Mouse (Mus musculus) erythroblast, embryonic 14.5 days (primary cell): ENCODE measurements at regions not wholly inside any gene's neighbourhood (a gene's known extent, or its start where the extent isn't known, plus 50 kb on each side); places are given as distances from the start of the nearest gene placed in this dataset.
A peak's percentile ranks its signal among the peaks of the same experiment; 100 is the strongest.
"Not testable (repeated sequence)": the region's sequence is repeated elsewhere in the genome, so short reads cannot be mapped to it uniquely, and the experiment has no call there.

ENCODE experiments used
- H3K27me3 ChIP-seq: 2 replicates; pipeline ENCODE4 v1.6.1; 2012; ENCODE audit warnings: inconsistent platforms; ENCODE audit not compliant: control insufficient read depth
- H3K36me3 ChIP-seq: 2 replicates; pipeline ENCODE4 v1.6.1; 2012; ENCODE audit warnings: mild to moderate bottlenecking, inconsistent platforms; ENCODE audit not compliant: control insufficient read depth
- H3K4me1 ChIP-seq: 2 replicates; pipeline ENCODE4 v1.6.1; 2012; ENCODE audit warnings: inconsistent platforms; ENCODE audit not compliant: control insufficient read depth
- H3K4me3 ChIP-seq: replicated peaks from 2 replicates; pipeline ENCODE3; 2012; ENCODE audit warnings: moderate library complexity, mild to moderate bottlenecking, inconsistent platforms
- H3K9me3 ChIP-seq: 2 replicates; pipeline ENCODE4 v1.6.1; 2012; ENCODE audit warnings: low read length, inconsistent platforms, mixed read lengths; ENCODE audit not compliant: control insufficient read depth
- GATA1 ChIP-seq: IDR thresholded peaks from 2 replicates; pipeline ENCODE4 v1.6.1; 2012; ENCODE audit warnings: low read length, inconsistent platforms, mixed read lengths
- TAL1 ChIP-seq: IDR thresholded peaks from 3 replicates; pipeline ENCODE4 v1.6.1; 2012; ENCODE audit warnings: low read length, inconsistent platforms, mixed read lengths

DNA sequence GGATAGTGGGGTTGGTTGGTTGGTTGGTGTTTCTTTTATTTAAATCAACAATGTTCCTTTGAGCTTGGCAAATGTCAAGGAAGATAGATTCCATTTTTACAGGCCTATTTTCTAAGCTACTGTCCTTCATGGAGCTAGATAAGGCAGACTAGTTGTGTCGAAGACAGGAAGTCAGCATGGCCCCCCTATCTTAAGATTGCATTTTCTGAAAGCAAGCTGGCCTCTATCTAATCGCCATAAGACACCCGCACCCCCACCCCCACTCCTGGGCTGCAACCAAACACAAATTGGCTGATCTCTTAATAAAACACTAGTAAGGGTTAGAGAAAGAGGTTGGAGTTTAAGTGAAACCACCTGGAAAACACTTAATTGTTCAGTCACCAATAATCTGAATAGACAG lies 1708.5 kb upstream of the 5930422O12Rik start:
- Histone ChIP-seq H3K27me3 (no peaks in the 10 kb centered on the region), H3K4me1 (peaks cover 43% of the 10 kb centered on the region), H3K4me3 (peak overlapping the region; percentile 16), H3K9me3 (0 out of 2 replicates have a peak, but pooled peaks cover 2% of the 10 kb centered on the region), H3K36me3 (peaks cover 5% of the 10 kb centered on the region; the same call in 1 of the 2 replicates)
- TF ChIP-seq TAL1 (peak; percentile 60), GATA1 (peak; percentile 52)

- H3K9me3 ChIP-seq: 0 out of 2 replicates have a peak, but pooled peaks cover 2% of the 10 kb centered on the region
- H3K4me1 ChIP-seq: peaks cover 48% of the 10 kb centered on the region
- no peak for TF ChIP-seq GATA1
- TF ChIP-seq TAL1: no peak
- no peaks in the 10 kb centered on the region for H3K27me3 ChIP-seq
- H3K36me3 ChIP-seq: peaks cover 5% of the 10 kb centered on the region; the same call in 1 of the 2 replicates
- no peak overlapping the region for H3K4me3 ChIP-seq
These were observed 1707.9 kb upstream of the 5930422O12Rik start for GRCm38 (mm10) chr8:31720585-31720984.

DNA sequence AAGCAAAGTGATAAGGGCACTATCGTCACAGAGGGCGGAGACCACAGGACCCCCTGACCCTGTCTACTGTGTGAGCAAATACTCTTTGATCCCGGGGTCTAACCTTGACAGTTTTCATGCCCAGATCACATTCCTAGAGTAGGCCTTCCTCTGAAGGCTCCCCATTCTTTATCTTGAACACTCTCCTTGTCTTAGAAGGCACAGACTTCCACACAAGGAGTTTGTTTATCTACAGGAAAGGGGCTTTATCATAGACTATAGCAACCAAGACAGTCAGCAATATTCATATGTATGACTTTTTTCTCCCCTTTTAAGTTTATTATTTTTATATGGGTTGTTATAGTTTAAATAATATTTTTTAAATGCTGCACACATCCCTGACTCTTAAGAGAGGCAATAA lies 1703.1 kb upstream of the 5930422O12Rik start:
- Histone ChIP-seq H3K4me1 (peaks cover 39% of the 10 kb centered on the region), H3K36me3 (no peaks in the 10 kb centered on the region), H3K4me3 (no peak overlapping the region), H3K9me3 (0 out of 2 replicates have a peak, but pooled peaks cover 2% of the 10 kb centered on the region), H3K27me3 (no peaks in the 10 kb centered on the region)
- TF ChIP-seq GATA1: no peak
- TF ChIP-seq TAL1: no peak

- H3K4me3 ChIP-seq: no peak overlapping the region
- no peaks in the 10 kb centered on the region for H3K9me3 ChIP-seq
- H3K4me1 ChIP-seq: no peaks in the 10 kb centered on the region
- H3K36me3 ChIP-seq: no peaks in the 10 kb centered on the region
- no peaks in the 10 kb centered on the region for H3K27me3 ChIP-seq
- TF ChIP-seq TAL1 (no peak), GATA1 (no peak)
These were observed 1692.9 kb upstream of the 5930422O12Rik start for GRCm38 (mm10) chr8:31735610-31736009.

DNA sequence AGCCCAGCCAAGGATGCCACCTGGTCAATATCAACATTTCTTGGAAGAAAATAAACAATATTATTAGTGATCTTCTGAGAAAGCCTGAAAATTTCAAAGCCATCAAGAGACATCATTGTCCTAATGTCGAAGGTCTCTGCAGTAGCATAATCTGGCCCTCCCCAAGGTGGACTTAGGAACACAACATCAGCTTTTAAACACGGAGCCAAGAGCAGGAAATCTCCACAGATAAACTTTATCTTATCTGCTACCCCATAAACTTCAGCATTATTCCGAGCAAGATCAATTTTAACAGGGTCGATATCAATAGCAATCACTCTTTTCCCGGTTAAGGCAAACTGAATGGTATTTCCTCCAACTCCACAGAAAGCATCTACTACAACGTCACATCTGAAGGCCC lies 1691.2 kb upstream of the 5930422O12Rik start:
- not testable (repeated sequence) for H3K4me1 ChIP-seq, H3K4me3 ChIP-seq, H3K9me3 ChIP-seq, H3K27me3 ChIP-seq, H3K36me3 ChIP-seq

GRCm38 (mm10) chr8:31746855-31747254 lies 1681.7 kb upstream of the 5930422O12Rik start:
- H3K4me1 ChIP-seq: no peaks in the 10 kb centered on the region
- no peaks in the 10 kb centered on the region for H3K9me3 ChIP-seq
- no peaks in the 10 kb centered on the region for H3K36me3 ChIP-seq
- TF ChIP-seq GATA1: no peak
- TF ChIP-seq TAL1: no peak
- no peaks in the 10 kb centered on the region for H3K27me3 ChIP-seq
- no peak overlapping the region for H3K4me3 ChIP-seq

DNA sequence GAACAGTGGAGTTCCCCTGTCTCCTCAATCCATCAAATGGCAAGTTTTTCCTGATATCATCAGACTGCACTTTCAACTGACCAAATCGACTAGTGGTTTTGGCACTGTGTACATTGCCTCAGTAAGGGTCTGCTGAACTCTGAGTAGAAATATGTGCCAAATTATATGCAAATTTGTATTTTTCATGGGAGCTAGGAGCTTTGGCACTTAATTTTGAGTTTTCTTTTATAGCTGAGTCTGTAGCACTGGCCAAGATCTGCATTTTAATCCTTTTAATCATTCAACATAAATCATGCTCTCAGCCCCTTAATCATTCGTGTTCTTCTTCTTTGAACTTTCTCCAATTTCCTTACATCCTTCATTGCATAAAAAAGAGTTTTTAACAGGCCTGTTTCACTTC lies 1678.5 kb upstream of the 5930422O12Rik start:
- Histone ChIP-seq H3K27me3 (no peaks in the 10 kb centered on the region), H3K4me1 (no peaks in the 10 kb centered on the region), H3K36me3 (no peaks in the 10 kb centered on the region), H3K9me3 (no peaks in the 10 kb centered on the region), H3K4me3 (no peak overlapping the region)
- TF ChIP-seq GATA1 (no peak), TAL1 (no peak)

- TF ChIP-seq TAL1 (no peak), GATA1 (no peak)
- no peaks in the 10 kb centered on the region for H3K9me3 ChIP-seq
- no peaks in the 10 kb centered on the region for H3K4me1 ChIP-seq
- H3K27me3 ChIP-seq: no peaks in the 10 kb centered on the region
- no peaks in the 10 kb centered on the region for H3K36me3 ChIP-seq
- H3K4me3 ChIP-seq: no peak overlapping the region
These were observed 1677.9 kb upstream of the 5930422O12Rik start for GRCm38 (mm10) chr8:31750482-31751126.

DNA sequence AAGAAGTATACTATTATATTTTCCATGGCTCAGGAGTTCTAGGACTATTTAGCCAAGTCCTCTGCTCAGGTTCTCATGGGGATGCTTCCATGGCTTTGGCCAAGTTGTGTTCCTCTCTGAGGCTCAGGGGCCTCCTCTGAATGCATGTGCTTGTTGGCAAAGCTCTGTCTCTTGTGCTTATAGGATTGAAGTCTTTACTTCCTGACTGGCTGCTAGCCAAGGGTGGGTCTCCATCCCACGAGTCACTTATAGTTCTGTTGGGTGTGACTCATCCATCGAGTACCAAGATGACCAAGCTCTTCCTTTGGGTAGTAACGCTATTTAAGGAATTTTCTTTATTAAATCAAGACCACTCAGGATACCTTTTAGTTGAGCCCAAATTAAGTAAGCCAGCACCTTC lies 1672.8 kb upstream of the 5930422O12Rik start:
- no peaks in the 10 kb centered on the region for H3K36me3 ChIP-seq
- no peaks in the 10 kb centered on the region for H3K27me3 ChIP-seq
- H3K9me3 ChIP-seq: no peaks in the 10 kb centered on the region
- H3K4me3 ChIP-seq: no peak overlapping the region
- no peaks in the 10 kb centered on the region for H3K4me1 ChIP-seq
- TF ChIP-seq GATA1 (no peak), TAL1 (no peak)

- Histone ChIP-seq H3K27me3 (no peaks in the 10 kb centered on the region), H3K4me3 (no peak overlapping the region), H3K4me1 (no peaks in the 10 kb centered on the region), H3K9me3 (no peaks in the 10 kb centered on the region), H3K36me3 (no peaks in the 10 kb centered on the region)
- TF ChIP-seq GATA1: no peak
These were observed 1666.4 kb upstream of the 5930422O12Rik start for GRCm38 (mm10) chr8:31762091-31762490.
